Mouse (Mus musculus) intestine, embryonic 14.5 days (tissue): ENCODE data around the gene Neurog3. TPM values are rescaled to one million over a fixed set of nuclear protein-coding genes. Genes with fewer than 3 reads are reported as not detected.

Experiments
- ATAC-seq: fragments of 200-750 bp; cut with Nextera tagmentation; replicated peaks from 2 replicates; pipeline ENCODE4 v1.8.0; 2017; ENCODE audit warnings: low read depth, moderate number of reproducible peaks, moderate TSS enrichment, moderate library complexity; ENCODE audit not compliant: low FRiP score, low TSS enrichment
- DNase-seq: peaks from one replicate; pipeline ENCODE4 v3.0.0-alpha.2; 2018; ENCODE audit warnings: low spot score
- H3K27ac ChIP-seq: fragments of 300-500 bp; sonication (generic); 2 replicates; pipeline ENCODE4 v1.5.1; 2014; ENCODE audit warnings: low read depth, mild to moderate bottlenecking, control low read depth
- H3K27me3 ChIP-seq: fragments of 300-500 bp; sonication (generic); replicated peaks from 2 replicates; pipeline ENCODE4 v1.6.1; 2014; ENCODE audit warnings: low read length, control low read depth; ENCODE audit not compliant: control insufficient read depth, insufficient read depth
- H3K36me3 ChIP-seq: fragments of 300-500 bp; sonication (generic); 2 replicates; pipeline ENCODE4 v1.6.1; 2014; ENCODE audit warnings: low read length, control low read depth; ENCODE audit not compliant: control insufficient read depth, insufficient read depth
- H3K4me1 ChIP-seq: fragments of 300-500 bp; sonication (generic); replicated peaks from 2 replicates; pipeline ENCODE4 v1.6.1; 2014; ENCODE audit warnings: low read length, control low read depth, mixed read lengths; ENCODE audit not compliant: control insufficient read depth, insufficient read depth
- H3K4me2 ChIP-seq: fragments of 300-500 bp; sonication (generic); 2 replicates; pipeline ENCODE4 v1.6.1; 2014; ENCODE audit warnings: low read length
- H3K4me3 ChIP-seq: fragments of 300-500 bp; sonication (generic); 2 replicates; pipeline ENCODE4 v1.5.1; 2014; ENCODE audit warnings: low read depth, low read length, control low read depth, mixed read lengths
- H3K9ac ChIP-seq: fragments of 300-500 bp; sonication (generic); 2 replicates; pipeline ENCODE4 v1.6.1; 2014; ENCODE audit warnings: mild to moderate bottlenecking, low read length
- H3K9me3 ChIP-seq: fragments of 300-500 bp; sonication (generic); 2 replicates; pipeline ENCODE4 v1.6.1; 2016; ENCODE audit warnings: low read length, control low read depth; ENCODE audit not compliant: control insufficient read depth
- WGBS: fragments of 180-500 bp; shearing (Covaris S2); extraction: QIAGEN DNeasy Blood & Tissue Kit; methylation state at CpG from one replicate; pipeline ENCODE4 v1.1.7; 2014; 5-methylcytosine and 5-hydroxymethylcytosine counted together
- polyA plus RNA-seq: library from polyadenylated mRNA; unstranded; fragments of >200 nt; fragmentation: Nextera tagmentation; extraction: Ambion mirVana; gene quantifications from 2 replicates; pipeline ENCODE4 v1.2.1, GENCODE M21; 2014

Neurog3 gene
- polyA plus RNA-seq, 1 experiment from 2014 or later: 20.9 TPM

- Histone ChIP-seq H3K9ac (no peak overlapping the region), H3K27ac (no peak overlapping the region), H3K4me2 (no peak overlapping the region), H3K9me3 (no peaks in the 10 kb centered on the region), H3K27me3 (peaks cover 70% of the 10 kb centered on the region), H3K4me1 (peaks cover 2% of the 10 kb centered on the region; the same call in 1 of the 2 replicates), H3K4me3 (no peak overlapping the region), H3K36me3 (no peaks in the 10 kb centered on the region)
- 38% methylated on average over 21 of the region's 21 CpGs for WGBS
- ATAC-seq (no peak), DNase-seq (no peak)
Observed at GRCm38 (mm10) chr10:62127711-62128231, 5.1 kb upstream of the Neurog3 start.

GRCm38 (mm10) chr10:62128316-62128951 is 4.5 kb upstream of the Neurog3 start:
- H3K27ac ChIP-seq: no peak overlapping the region
- no peak for DNase-seq
- H3K4me2 ChIP-seq: no peak overlapping the region
- peaks cover 77% of the 10 kb centered on the region for H3K27me3 ChIP-seq
- 1% methylated on average over 32 of the region's 32 CpGs for WGBS
- no peaks in the 10 kb centered on the region for H3K36me3 ChIP-seq
- no peaks in the 10 kb centered on the region for H3K9me3 ChIP-seq
- no peak overlapping the region for H3K9ac ChIP-seq
- H3K4me3 ChIP-seq: no peak overlapping the region
- ATAC-seq: no peak
- peaks cover 7% of the 10 kb centered on the region; the same call in 1 of the 2 replicates for H3K4me1 ChIP-seq

GRCm38 (mm10) chr10:62135696-62136470 is 3.0 kb downstream of the Neurog3 start:
- H3K4me1 ChIP-seq: peaks cover 7% of the 10 kb centered on the region; the same call in 1 of the 2 replicates
- no peak overlapping the region for H3K4me2 ChIP-seq
- no peaks in the 10 kb centered on the region for H3K9me3 ChIP-seq
- DNase-seq (no peak), ATAC-seq (no peak)
- 3% methylated on average over 8 of the region's 8 CpGs for WGBS
- no peak overlapping the region for H3K4me3 ChIP-seq
- H3K36me3 ChIP-seq: no peaks in the 10 kb centered on the region
- no peak overlapping the region for H3K27ac ChIP-seq
- no peak overlapping the region for H3K9ac ChIP-seq
- peaks cover 71% of the 10 kb centered on the region for H3K27me3 ChIP-seq

- no peak overlapping the region for H3K9ac ChIP-seq
Observed at GRCm38 (mm10) chr10:62137150-62137549, 4.3 kb downstream of the Neurog3 start.

GRCm38 (mm10) chr10:62138040-62138439 is 5.2 kb downstream of the Neurog3 start:
- no peak overlapping the region for H3K27ac ChIP-seq
- H3K4me2 ChIP-seq: no peak overlapping the region
- H3K9me3 ChIP-seq: no peaks in the 10 kb centered on the region
- 14% methylated on average over 3 of the region's 3 CpGs for WGBS
- H3K27me3 ChIP-seq: peaks cover 49% of the 10 kb centered on the region
- ATAC-seq: no peak
- peaks cover 2% of the 10 kb centered on the region; the same call in 1 of the 2 replicates for H3K4me1 ChIP-seq
- no peak overlapping the region for H3K4me3 ChIP-seq
- H3K36me3 ChIP-seq: no peaks in the 10 kb centered on the region
- peak; percentile 65 for DNase-seq
- H3K9ac ChIP-seq: no peak overlapping the region

More at GRCm38 (mm10) chr10:62137150-62137549, 4.3 kb downstream of the Neurog3 start:
- H3K4me3 ChIP-seq: no peak overlapping the region
- no peaks in the 10 kb centered on the region for H3K9me3 ChIP-seq
- 10% methylated on average over 4 of the region's 4 CpGs for WGBS
- H3K27ac ChIP-seq: no peak overlapping the region
- H3K36me3 ChIP-seq: no peaks in the 10 kb centered on the region
- ATAC-seq: no peak
- DNase-seq: no peak
- peaks cover 58% of the 10 kb centered on the region for H3K27me3 ChIP-seq
- peaks cover 7% of the 10 kb centered on the region; the same call in 1 of the 2 replicates for H3K4me1 ChIP-seq
- no peak overlapping the region for H3K4me2 ChIP-seq

GRCm38 (mm10) chr10:62143820-62144219 is 10.9 kb downstream of the Neurog3 start, which contains the start of gene Fam241b:
Gene Fam241b, minus strand, starts transcription at chr10:62143920.
- Histone ChIP-seq H3K9ac (no peak within 1 kb of the TSS), H3K4me1 (no peaks in the 10 kb centered on the region), H3K27ac (no peak within 1 kb of the TSS), H3K36me3 (no peaks in the 10 kb centered on the region), H3K4me3 (no peak within 1 kb of the TSS), H3K4me2 (no peak within 1 kb of the TSS), H3K27me3 (no peaks in the 10 kb centered on the region), H3K9me3 (no peaks in the 10 kb centered on the region)
- DNase-seq: no peak
- 51% methylated on average over 8 of the region's 8 CpGs for WGBS
- no peak for ATAC-seq

- no peaks in the 10 kb centered on the region for H3K4me1 ChIP-seq
- no peak for ATAC-seq
- DNase-seq: no peak
- 56% methylated on average over 5 of the region's 5 CpGs for WGBS
- H3K4me2 ChIP-seq: no peak overlapping the region
- H3K4me3 ChIP-seq: no peak overlapping the region
- no peak overlapping the region for H3K27ac ChIP-seq
- no peak overlapping the region for H3K9ac ChIP-seq
- H3K36me3 ChIP-seq: no peaks in the 10 kb centered on the region
- H3K27me3 ChIP-seq: no peaks in the 10 kb centered on the region
- H3K9me3 ChIP-seq: no peaks in the 10 kb centered on the region
Observed at GRCm38 (mm10) chr10:62145957-62146356, 13.1 kb downstream of the Neurog3 start.

GRCm38 (mm10) chr10:62147466-62148248 is 14.8 kb downstream of the Neurog3 start:
- no peaks in the 10 kb centered on the region for H3K9me3 ChIP-seq
- no peak for DNase-seq
- H3K4me3 ChIP-seq: no peak overlapping the region
- no peaks in the 10 kb centered on the region for H3K27me3 ChIP-seq
- H3K36me3 ChIP-seq: no peaks in the 10 kb centered on the region
- no peak overlapping the region for H3K4me2 ChIP-seq
- H3K9ac ChIP-seq: no peak overlapping the region
- H3K4me1 ChIP-seq: no peaks in the 10 kb centered on the region
- ATAC-seq: no peak
- no peak overlapping the region for H3K27ac ChIP-seq
- 57% methylated on average over 12 of the region's 12 CpGs for WGBS
